Mouse (Mus musculus) telencephalon, adult 2 months (tissue): Measurements from ENCODE around the gene B230104I21Rik.

Experiments used
- DNase-seq: peaks from one replicate; pipeline ENCODE4 v3.0.0-alpha.2; 2011; ENCODE audit warnings: low read depth, low spot score

Gene B230104I21Rik

GRCm38 (mm10) chr4:154335761-154336160, at the start of gene B230104I21Rik:
Gene B230104I21Rik (plus strand): TSS chr4:154336127.
- no peak for DNase-seq

- no peak for DNase-seq
These were observed 42.2 kb upstream of the B230104I21Rik start for GRCm38 (mm10) chr4:154293735-154294201.

GRCm38 (mm10) chr4:154294262-154294731, 41.6 kb upstream of the B230104I21Rik start:
- DNase-seq: no peak

GRCm38 (mm10) chr4:154297761-154298160, 38.2 kb upstream of the B230104I21Rik start:
- no peak for DNase-seq

GRCm38 (mm10) chr4:154299541-154300271, 36.2 kb upstream of the B230104I21Rik start:
- DNase-seq: no peak

GRCm38 (mm10) chr4:154301466-154301881, 34.5 kb upstream of the B230104I21Rik start, which contains the start of gene Arhgef16:
Gene Arhgef16 (minus strand): TSS chr4:154301676.
- DNase-seq: peak; percentile 8

- DNase-seq: no peak
These were observed 26.8 kb upstream of the B230104I21Rik start for GRCm38 (mm10) chr4:154309131-154309530.

- no peak for DNase-seq
These were observed 25.2 kb upstream of the B230104I21Rik start for GRCm38 (mm10) chr4:154310576-154311262.

- DNase-seq: no peak
These were observed 23.6 kb upstream of the B230104I21Rik start for GRCm38 (mm10) chr4:154312143-154312812.

- no peak for DNase-seq
These were observed 22.8 kb upstream of the B230104I21Rik start for GRCm38 (mm10) chr4:154312935-154313621.

GRCm38 (mm10) chr4:154313622-154313967, 22.3 kb upstream of the B230104I21Rik start:
- DNase-seq: no peak

GRCm38 (mm10) chr4:154325410-154325809, 10.5 kb upstream of the B230104I21Rik start:
- no peak for DNase-seq

GRCm38 (mm10) chr4:154328431-154328830, 7.5 kb upstream of the B230104I21Rik start:
- DNase-seq: no peak

GRCm38 (mm10) chr4:154328836-154329235, 7.1 kb upstream of the B230104I21Rik start:
- DNase-seq: no peak

GRCm38 (mm10) chr4:154330001-154330400, 5.9 kb upstream of the B230104I21Rik start:
- DNase-seq: no peak

- DNase-seq: no peak
These were observed 4.7 kb upstream of the B230104I21Rik start for GRCm38 (mm10) chr4:154331271-154331670.

GRCm38 (mm10) chr4:154333300-154333699, 2.6 kb upstream of the B230104I21Rik start:
- no peak for DNase-seq

- DNase-seq: no peak
These were observed 1.1 kb upstream of the B230104I21Rik start for GRCm38 (mm10) chr4:154334699-154335402.

GRCm38 (mm10) chr4:154336650-154337049, 723 bp downstream of the B230104I21Rik start:
- no peak for DNase-seq

GRCm38 (mm10) chr4:154346731-154347522, 11.0 kb downstream of the B230104I21Rik start:
- no peak for DNase-seq
